Mouse (Mus musculus) layer of hippocampus, adult 2 months (tissue): ENCODE measurements around the gene Gm5089. TPM values are rescaled to one million over a fixed set of nuclear protein-coding genes. Genes with fewer than 3 reads are reported as not detected.
"Not testable (repeated sequence)": the region's sequence is repeated elsewhere in the genome, so short reads cannot be mapped to it uniquely, and the experiment has no call there.

Experiments
- DNase-seq, 2 experiments: peaks; one replicate each; pipeline ENCODE4 v3.0.0; 2022; ENCODE audit warnings: low spot score in 2 of 2
- H3K27ac ChIP-seq: fragments of 200-600 bp; 2 replicates; pipeline ENCODE4 v1.8.1; 2022
- H3K4me3 ChIP-seq: fragments of 200-600 bp; 2 replicates; pipeline ENCODE4 v1.8.1; 2022; ENCODE audit warnings: mild to moderate bottlenecking
- CTCF ChIP-seq: fragments of 200-600 bp; conservative IDR thresholded peaks from 2 replicates; pipeline ENCODE4 v1.8.1; 2022; ENCODE audit warnings: antibody characterized with exemption, mild to moderate bottlenecking, moderate library complexity
- total RNA-seq, 2 experiments: library from RNA; stranded (reverse); gene quantifications; 2 replicates each; pipeline ENCODE4 v1.2.3; 2021

Gm5089 gene
- total RNA-seq, 2 experiments from 2014 or later, result 0.17 to 0.36 TPM

DNA sequence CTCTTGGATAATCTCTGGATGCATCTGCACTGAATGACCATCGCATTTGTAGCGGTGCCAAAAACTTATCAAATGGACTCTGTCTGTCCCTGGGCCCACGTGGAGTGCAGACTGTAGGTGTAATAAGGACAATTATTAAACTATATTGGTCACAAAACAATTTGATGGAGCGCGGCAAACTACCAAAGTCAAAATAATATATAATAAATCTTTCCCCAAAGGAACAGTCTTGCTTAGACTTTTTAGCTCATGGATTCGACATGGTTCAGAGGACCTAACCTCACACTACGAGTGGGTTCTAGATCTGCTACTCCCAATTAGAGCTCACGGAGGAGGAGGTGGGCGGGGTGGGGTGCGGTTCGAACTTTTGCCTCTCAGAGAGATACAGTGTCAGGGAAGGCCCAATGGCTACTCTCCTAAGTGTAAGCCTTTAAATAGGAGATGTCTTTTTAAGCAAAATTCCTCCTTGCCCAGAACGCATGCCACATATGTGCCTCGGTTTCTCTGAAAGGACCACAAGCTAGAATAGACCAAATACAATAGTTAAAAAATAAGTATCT, 15.1 kb upstream of the Gm5089 start:
- DNase-seq, result no peak
- H3K4me3 ChIP-seq, result no peak overlapping the region; the same call in 1 of the 2 replicates
- H3K27ac ChIP-seq, result peak overlapping the region; percentile 90
- TF ChIP-seq CTCF, result no peak

GRCm38 (mm10) chr14:122464763-122465741, 14.1 kb upstream of the Gm5089 start, which contains the start of gene Zic5:
Zic5 (minus strand) TSS chr14:122465677.
- no peak for TF ChIP-seq CTCF
- H3K27ac ChIP-seq, result peak within 1 kb of the TSS; percentile 90
- peak within 1 kb of the TSS; percentile 60 for H3K4me3 ChIP-seq
- DNase-seq, result peak in 1 of 2 experiments; percentile 44

DNA sequence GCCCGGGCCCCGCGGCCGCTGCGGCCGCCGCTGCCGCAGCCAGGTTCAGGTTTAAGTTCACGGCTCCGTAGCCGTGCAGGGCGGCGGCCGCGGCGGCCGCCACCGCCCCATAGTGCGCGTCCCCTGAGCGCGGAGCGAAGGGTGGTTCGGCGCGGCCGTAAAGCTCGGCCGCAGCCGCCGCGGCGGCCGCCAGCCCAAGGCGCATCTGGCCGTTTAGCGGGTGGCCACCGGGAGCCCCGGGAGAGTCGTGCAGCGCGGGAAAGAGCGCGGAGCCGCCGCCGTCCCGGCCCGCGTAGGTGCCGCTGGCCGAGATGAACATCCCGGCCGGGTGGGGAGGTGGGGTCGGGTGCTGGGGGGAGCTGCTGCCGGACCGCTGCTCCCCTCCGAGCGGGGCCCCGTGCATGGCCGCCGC, 13.4 kb upstream of the Gm5089 start:
- peak overlapping the region; percentile 90 for H3K27ac ChIP-seq
- H3K4me3 ChIP-seq, result peak overlapping the region; percentile 60
- TF ChIP-seq CTCF, result no peak
- no peak for DNase-seq

DNA sequence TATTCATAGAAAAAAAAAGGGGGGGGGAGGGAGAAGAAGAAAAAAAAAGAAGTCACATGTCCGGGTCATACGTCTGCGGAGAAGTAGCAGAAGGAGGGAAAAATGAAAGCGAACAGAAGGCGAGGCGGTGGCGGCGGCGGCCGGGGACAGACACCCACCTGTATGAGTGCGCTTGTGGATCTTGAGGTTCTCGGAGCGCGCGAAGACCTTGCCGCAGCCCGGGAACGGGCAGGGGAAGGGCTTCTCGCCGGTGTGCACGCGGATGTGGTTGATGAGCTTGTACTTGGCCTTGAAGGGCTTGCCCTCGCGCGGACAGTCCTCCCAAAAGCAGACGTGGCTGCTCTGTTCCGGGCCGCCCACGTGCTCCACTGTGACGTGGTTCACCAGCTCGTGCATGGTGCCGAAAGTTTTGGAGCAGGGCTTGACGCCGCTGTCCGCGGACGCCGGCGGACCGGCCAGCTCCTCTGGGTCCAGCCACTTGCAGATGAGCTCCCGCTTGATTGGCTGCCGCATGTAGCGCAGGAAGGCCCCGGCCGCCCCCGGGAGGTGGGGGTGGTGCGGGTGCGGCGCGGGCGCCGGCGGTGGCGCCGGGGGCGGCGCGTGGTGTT, 12.9 kb upstream of the Gm5089 start:
- Histone ChIP-seq H3K4me3 (peak overlapping the region; percentile 60), H3K27ac (peak overlapping the region; percentile 82)
- DNase-seq, result not testable (repeated sequence)

DNA sequence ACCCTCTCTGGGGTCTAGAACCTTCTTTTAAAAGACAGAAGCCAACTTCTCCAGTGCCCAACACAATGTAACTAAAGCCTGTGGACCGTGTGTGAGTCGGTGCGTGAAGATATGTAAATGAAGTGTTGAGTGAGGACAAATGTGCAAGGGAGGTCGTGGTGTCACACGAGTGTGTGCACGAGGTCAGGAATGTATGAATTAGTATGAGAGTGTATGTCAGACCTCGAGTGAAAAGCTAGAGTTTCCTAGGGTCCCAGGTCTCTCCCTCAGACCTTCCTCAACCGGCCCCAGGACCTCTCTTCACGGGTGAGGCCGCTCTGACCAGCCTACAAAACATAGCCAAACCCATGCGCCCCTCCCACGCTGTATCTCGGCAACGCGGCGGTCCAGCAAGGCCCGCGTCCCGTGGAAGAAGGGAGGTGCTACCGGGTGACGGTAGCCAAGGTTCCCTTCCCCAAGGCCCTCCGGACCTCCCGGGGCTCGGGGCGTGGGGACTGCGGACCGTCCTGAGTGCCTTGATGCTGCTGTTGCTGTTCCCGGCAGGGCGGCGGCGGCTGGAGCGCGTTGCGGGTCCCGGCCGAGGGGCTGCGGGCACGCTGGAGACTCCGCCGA, 12.3 kb upstream of the Gm5089 start:
- Histone ChIP-seq H3K27ac (peak overlapping the region; percentile 82), H3K4me3 (peak overlapping the region; percentile 60)
- TF ChIP-seq CTCF, result no peak
- DNase-seq, result peak; percentile 29 to 54

DNA sequence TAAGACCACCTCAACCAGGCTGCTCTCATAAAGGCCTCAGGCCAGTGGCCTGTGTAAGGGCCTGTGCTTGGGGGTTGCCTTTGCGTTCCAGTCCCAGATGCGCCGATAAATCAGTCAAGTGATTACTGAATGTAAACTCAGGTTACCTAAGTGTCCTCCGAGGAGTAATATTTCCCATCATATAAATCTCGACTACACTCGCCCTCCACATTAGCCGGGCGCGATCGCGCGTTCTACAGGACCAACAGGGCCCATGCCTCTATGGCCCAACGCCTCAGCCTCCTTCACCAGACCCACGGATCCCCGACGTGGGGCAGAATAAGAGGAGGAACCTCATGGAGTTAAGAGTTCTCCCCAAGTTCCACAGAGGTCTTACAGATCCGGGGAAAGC, 11.8 kb upstream of the Gm5089 start:
- TF ChIP-seq CTCF, result no peak
- Histone ChIP-seq H3K4me3 (peak overlapping the region; percentile 60), H3K27ac (peak overlapping the region; percentile 82)
- DNase-seq, result no peak

- TF ChIP-seq CTCF, result no peak
- peak overlapping the region; percentile 60 for H3K4me3 ChIP-seq
- peak overlapping the region; percentile 82 for H3K27ac ChIP-seq
- DNase-seq, result no peak
Observed at GRCm38 (mm10) chr14:122461966-122462365, 11.1 kb upstream of the Gm5089 start.

DNA sequence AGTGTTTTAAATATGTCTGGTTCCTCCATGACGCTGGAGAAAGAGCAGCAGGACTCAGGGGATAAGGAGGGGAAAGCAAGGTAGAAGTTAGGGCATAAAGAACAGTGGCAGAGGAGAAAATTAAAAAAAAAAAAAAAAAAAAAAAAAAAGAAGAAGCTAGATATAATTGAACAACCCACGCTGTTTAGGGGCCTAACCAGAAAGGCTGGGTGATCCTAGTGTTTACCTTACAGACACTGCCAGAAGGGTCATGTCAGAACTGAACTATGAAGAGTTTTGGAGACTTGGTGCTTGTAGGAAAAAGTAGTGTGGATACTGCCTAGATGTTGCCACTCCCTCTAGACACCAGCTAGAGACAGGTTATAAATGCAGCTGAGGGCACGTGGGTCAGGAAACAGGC, 10.6 kb upstream of the Gm5089 start:
- no peak for DNase-seq
- Histone ChIP-seq H3K27ac (peak overlapping the region; percentile 82), H3K4me3 (peak overlapping the region; percentile 60)
- no peak for TF ChIP-seq CTCF

DNA sequence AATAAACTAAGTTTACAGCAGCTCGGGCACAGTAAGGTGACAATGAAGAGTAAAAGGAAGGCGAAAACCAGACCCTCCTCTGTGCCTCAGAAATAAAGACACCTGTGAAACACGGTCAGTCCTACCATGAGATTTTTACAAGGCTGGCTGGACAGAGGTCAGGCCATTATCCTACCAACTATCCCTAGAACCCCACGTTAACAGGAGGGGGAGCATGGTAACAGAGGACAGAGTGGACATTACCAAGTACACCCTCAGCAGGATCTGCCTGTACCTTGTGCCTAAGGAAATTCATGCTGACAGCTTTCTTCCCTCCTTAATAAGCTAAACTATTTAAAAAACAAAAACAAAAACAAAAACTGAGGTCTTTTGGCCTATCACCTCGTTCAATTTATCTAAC, 9.3 kb upstream of the Gm5089 start:
- no peak for TF ChIP-seq CTCF
- H3K4me3 ChIP-seq, result peak overlapping the region; percentile 13; the same call in 1 of the 2 replicates
- H3K27ac ChIP-seq, result peak overlapping the region; percentile 82
- DNase-seq, result no peak

DNA sequence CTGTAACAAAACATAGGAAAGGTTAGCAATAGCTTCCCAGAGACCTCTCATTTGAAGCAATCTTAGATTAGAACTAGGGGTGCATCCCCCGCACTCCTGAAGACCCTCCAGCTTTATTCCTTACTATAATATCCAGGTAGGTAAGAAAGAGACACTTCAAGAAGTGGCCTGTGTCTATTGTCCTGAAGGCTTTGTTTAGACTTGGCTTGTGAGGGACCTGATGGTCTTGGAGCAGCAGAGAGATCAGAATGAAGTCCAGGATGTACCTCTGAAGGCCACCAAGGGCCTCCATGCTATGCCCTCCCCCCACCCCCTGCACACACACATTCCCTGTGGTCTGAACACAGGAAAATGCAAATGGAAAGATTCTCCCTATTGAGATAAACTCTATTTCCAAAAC, 8.9 kb upstream of the Gm5089 start:
- no peak for TF ChIP-seq CTCF
- Histone ChIP-seq H3K27ac (peak overlapping the region; percentile 82), H3K4me3 (no peak overlapping the region; the same call in 1 of the 2 replicates)
- no peak for DNase-seq

DNA sequence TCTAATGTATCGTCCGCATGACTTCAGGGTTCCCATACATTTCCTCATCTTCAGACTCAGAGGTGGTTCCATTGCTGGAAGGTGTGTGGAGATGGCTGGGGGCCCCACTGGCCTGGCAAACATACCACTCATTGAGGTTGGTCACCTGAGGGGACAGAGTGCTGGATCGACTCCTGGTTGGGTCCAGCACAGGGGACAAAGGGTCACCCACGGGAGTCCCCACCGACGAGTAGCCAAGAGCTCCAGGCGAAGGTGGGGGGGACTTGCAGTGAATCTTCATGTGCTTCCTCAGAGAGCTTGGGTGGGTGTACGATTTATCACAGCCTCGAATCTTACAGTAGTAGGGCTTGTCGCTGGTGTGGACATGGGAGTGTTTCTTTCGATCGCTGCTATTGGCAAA, 8.4 kb upstream of the Gm5089 start:
- DNase-seq, H3K4me3 ChIP-seq: not testable (repeated sequence)
- 0 out of 2 replicates have a peak overlapping the region, but pooled peaks have one; percentile 82 for H3K27ac ChIP-seq

- DNase-seq, result no peak
- no peak for TF ChIP-seq CTCF
- Histone ChIP-seq H3K4me3 (no peak overlapping the region), H3K27ac (peak overlapping the region; percentile 84; the same call in 1 of the 2 replicates)
Observed at GRCm38 (mm10) chr14:122455562-122455958, 4.6 kb upstream of the Gm5089 start.
